Mouse (Mus musculus) right cerebral cortex, adult 18-20 months (tissue): ENCODE measurements around the gene Tesmin.

Experiments
- DNase-seq: peaks from one replicate; pipeline ENCODE4 v3.0.0; 2022; ENCODE audit warnings: mixed read lengths

Gene Tesmin

DNA sequence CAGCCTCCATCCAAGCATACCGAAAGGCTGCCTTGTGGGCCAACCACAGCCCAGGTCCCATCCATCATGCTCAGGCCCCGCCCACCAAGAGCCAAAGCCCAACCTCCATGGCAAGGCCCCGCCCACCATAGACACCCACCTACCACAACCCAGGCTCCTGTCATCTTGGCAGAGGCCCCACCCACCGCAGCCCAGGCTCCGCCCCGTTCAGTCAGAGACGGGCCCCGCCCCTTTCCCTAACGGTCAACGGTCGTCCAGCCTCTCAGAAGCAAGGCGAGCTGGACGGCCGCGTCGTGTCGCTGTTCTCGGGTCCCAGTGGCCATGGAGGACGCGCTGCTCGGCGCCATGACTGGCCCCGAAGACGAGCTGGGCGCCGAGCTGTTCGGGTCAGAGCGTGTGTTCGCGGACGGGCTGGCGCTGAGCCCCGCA is at the start of gene Tesmin:
Tesmin (plus strand) TSS at position 229 of the 429 bp plus-strand sequence.
- peak; percentile 69 for DNase-seq

DNA sequence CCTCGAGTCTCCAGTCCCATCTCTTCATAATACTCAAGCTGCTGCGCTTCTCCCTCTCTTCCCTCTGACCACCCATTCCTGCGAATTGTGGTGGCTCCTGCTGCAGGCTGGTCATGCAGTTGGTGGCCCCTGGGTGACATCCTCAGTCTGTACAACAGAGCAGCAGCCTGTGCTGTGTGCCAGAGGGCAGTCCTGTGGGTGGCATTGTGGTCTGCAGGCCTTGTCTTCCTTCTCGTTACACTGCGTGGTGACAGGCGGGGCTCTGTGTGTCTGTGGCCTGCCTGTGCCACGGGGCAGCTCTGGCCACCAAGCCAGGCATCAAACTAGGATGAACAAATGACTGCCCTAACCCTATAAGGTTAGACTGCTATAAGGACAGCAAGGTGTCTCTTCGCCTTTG is 49.5 kb upstream of the Tesmin start:
- no peak for DNase-seq

DNA sequence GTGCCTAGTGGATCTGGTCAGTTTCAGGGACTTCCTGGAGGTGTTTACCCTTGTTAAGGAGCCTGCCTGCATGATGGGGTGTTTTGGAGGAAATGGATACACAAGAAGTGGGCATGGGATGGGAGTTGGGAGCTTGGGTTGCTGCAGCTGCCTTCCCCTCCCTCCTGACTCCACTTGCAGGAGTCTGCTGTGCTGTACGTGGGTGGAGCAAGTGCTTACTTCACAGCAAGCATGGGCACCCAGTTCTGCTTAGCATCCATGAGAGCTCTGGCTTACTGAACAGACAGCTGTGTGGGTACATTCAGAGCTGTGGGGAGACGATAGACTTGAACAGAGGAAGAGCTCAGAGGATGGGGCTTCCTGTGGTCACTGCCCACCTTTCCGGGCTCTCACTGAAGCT is 47.6 kb upstream of the Tesmin start:
- peak; percentile 65 for DNase-seq

DNA sequence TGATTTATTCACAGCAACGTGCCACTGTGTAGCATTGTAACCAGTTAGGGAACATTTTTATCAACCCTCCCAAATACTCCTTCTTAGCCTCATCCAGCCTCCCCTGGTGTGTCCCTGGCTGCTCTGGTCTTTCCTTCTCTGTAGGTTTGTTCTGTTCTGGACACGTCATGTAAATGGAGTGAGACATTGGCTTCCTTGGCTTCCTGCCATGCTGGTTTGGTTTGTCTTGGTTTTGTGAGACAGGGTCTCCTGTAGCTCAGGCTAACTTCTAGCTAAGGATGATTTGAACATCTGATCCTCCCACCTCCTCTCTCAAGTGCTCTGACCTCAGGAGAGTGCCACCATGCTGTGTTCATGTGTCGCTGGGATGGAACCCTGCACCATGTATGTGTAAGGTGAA is 44.7 kb upstream of the Tesmin start:
- DNase-seq, result no peak

DNA sequence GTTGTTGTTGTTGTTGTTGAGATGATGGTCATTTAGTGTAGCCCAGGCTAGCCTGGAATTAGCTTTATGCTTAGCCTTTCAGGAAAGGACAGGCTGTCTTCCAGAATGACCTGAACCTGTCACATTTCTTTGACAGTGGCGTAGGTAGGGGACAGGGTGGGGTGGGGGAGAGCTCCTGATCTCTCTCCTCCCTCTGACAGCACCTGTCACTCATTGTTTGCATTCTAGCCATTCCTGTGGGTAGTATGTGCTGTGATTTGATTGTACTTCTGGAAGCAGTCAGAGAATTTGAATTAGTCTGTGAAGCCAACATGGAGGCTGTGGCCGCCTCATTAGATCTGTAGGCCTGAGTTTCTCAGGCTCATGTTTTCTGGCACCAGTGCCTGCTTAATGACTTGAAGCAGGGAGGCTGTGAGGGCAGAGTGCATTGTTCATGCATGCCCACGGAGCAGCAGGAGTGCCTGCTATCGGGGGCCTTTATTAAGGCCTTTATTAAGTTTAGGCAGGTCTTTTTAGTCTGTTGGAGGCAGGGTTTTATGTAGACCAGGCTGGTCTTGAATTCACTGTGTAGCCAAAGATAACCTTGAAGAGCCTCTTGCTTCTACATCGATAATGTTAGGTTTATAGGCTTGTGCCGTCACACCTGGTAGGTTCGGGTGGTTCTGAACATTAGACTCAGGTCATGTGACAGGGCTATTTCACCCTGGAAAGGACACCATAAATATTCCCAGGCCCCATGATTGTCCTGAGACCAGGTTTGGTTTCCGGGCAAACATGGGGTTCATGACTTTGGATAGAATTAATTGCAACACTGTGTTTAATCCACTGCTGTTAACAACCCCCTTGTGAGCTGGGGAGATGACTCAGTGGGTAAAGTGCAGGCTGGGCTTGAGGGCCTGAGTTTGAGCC is 43.8 kb upstream of the Tesmin start:
- no peak for DNase-seq

DNA sequence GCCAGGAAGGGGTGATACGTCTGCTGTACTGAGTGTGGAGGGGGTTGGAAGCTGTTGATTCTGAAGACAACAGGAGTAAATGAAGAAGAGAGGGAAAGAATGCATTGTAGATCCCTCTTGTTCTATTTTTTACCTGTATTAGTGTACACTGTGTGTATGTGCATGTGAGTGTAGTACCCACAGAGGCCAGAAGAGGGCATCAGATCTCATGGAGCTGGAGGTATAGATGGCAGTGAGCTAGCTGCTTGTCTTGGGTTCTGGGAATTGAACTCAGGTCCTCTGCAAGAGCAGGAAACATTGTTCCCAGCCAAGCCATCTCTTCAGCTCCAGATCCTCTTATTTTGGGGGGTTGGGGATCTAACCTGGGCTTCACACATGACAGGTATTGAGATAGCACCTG is 40.9 kb upstream of the Tesmin start:
- no peak for DNase-seq

DNA sequence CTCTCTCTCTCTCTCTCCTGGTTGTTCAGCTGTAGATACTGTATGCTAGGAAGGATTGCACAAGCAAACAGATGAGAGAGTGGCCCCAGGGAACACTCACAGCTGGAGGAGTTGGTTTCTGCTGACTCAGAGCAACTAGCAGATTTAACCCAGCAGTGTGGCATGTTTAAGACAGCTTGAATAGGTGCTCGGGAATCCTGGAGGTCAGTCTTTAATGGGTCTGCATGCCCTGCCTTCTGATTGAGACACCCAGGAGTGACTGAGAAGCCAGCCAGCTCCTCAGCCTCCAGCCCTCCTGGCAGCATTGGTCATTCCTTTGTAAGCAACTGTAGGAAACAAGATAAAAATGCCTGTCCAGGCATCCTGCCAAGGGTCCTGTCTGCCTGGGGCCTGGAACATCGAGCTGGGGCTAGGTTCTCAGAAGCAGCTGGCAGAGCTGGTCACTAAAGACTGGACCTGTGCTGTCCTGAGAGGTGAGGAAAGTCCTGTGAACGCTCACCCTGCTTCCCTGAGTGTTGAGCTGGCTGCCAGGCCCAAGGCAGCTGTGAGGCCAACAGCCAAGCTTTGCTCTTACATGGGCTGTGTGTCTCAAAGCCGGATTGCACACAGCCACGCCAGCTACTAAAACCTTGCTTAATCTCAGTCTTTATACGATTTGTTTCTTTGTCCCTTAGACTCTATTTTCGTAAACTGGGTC is 35.1 kb upstream of the Tesmin start:
- DNase-seq, result no peak

DNA sequence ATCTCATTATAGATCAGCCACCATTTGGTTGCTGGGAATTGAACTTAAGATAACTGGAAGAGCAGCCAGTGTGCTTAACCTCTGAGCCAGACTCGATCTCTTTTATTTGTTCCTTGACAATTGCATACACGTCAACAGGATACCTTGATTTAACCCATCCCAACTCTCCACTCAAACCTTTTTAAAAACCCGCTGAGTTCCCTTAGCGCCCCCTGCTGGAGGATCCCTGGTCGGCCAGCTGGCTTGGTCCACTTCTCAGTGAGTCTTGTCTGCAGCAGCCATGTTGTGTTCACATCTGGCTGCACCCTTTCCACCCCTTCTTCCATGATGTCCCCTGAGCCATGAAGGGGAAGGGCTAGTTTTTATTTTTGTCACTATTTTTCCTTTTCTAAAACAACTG is 33.6 kb upstream of the Tesmin start:
- no peak for DNase-seq

DNA sequence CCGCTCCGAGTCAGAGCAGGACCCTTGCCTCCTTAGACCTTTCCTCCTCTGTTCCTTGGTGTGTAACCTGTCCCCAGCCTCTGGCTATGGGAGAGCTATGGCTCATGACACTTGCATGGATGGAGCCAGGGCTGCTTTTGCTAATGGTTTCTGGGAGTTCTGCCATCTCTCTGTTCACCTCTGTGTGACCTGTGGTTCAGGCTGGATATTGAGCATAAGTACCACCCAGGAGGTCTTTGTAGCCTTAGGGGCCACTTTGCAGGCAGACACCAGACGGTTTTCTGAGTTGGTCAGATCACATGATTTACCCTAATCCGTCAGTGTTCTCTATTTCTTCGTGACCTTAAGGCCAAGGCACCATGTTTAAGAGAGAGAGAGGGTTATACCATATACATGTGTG is 32.1 kb upstream of the Tesmin start:
- DNase-seq, result no peak

DNA sequence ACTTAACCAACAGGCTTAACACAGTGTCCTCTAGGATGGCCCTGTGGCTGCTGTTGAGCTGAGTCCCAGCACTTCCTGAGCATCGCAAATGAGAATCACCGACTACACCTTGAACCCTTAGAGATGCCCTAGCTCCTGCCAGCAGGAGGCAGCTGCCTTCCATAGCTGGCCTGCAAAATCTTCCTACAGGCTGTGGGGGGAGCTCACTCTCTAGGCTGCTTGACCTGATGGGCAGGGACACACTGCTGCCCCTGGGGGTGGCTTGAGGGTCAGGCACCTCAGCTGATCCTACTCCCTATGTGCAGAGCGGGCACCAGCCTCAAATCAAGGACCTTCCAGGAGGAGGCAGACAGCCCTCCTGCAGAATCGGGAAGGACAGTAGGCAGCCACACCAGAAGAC is 31.0 kb upstream of the Tesmin start:
- DNase-seq, result no peak

DNA sequence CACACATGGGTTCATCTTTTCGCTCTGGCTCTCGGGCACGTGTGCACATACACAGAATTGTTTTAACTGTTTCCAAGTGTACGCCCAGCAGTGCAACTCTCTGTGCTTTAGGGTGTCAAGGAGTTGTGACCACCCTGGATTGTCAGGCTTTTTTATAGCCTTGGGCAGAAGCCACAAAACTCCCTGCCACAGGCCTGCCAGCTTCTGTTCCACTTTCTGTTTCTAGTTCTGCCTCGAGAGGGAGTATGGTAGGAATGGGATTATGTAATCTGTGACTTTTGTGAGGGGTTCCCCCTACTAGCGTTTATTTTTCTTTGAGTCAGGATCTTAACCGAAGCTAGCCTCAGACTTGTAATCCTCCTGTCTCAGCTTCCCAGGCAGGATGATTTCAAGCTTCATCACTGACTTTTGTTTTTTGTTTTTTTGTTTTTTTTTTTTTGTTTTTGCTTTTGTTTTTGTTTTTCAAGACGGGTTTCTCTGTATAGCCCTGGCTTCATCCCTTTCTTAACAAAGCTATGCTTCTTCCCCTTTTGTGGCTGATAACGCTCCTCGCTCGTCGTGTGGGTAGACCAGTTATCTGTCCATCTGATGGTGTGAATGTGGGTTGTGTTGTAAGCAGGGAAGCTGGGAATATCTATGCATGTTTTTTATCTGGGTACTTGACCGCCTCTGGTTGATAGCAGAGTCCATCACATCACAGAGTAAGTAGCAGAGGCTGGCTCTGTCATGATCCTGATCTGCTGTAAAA is 28.6 kb upstream of the Tesmin start:
- DNase-seq, result no peak

DNA sequence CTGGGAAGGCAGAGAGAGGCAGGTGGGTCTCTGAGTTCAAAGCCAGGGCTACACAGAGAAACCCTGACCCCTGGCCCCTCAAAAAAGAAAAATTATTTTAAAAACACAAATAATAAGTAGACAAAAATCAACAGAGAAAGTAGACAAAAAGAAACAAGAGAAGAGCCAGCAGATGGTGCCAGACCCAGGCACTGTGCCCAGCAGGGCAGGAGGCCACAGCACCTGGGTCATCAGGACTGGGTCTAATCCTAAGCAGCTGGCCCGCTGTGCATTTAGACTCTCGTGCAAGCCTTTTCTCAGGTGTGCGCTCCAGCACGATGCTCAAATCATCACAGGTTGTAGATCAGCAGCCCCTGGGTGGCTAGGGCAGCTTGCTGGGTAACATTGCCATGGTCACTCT is 25.1 kb upstream of the Tesmin start:
- no peak for DNase-seq

DNA sequence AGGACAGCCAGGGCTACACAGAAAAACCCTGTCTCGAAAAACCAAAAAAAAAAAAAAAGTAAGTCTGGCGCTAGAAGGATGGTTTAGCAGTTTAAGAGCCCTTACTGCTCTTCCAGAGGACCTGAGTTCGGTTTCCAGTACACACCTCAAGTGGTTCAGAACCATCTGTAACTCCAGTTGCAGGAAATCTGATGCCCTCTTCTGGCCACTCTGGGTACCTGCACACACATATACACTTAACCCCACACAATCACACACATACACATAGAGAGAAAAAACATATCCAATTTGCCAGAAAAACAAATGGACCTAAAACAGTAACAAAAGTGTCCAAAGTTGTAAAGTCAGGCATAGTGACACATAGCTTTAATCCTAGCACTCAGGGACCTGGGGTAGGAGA is 23.6 kb upstream of the Tesmin start:
- no peak for DNase-seq

DNA sequence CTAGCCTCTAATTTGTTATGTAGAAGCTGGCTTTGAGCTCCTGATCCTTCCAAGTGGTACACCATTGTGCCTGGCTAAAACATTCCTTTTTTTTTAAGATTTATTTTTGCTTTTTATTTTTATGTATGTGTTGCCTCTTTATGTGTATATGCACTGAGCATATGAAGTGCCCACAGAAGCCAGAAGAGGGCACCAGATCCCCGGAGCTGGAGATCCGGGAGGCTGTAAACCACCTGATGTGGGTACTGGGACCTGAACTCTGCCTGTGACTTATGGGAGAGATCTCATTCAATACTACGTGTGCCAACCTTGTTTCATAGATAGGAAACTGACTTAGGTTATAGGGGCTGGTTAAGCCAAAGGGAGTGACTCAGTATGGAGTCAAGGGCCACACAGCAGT is 20.4 kb upstream of the Tesmin start:
- DNase-seq, result no peak

DNA sequence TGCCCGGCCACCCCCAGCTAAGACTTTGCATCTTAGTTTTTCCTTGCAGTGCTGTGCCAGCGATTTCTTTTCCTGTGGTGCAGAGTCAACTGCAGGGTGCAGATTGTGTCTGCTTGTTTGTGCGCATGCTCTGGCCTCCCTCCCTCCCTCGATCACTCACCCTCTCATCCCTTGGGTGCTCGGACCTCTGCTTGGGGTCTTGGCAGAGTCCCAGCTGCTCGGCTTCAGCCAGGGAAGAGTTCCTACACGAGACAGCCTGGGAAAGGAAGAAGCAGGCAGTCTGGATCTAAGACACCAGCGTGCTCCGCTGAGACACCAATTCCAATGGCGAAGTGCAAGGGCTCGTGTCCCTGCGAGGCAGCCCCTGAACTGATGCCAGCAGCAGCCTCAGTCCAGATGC is 15.3 kb upstream of the Tesmin start:
- no peak for DNase-seq

DNA sequence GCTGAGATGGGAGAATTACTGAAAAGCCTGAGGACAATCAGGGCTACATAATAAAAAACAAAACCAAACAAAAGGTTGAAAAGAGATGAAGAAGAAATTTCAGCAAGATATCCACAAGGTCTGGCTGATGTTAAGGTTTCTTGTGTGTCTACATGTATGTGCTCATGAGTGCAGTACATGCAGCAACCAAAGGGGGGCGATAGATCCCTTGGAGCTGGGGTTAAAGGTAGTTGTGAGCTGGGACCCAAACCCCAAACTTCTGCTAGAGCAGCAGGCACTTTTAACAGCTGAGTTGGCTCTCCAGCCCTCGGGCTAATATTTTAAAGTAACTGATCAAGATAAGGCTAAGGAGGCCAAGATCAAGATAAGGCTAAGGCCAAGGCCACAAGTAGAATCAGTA is 14.6 kb upstream of the Tesmin start:
- DNase-seq, result no peak

DNA sequence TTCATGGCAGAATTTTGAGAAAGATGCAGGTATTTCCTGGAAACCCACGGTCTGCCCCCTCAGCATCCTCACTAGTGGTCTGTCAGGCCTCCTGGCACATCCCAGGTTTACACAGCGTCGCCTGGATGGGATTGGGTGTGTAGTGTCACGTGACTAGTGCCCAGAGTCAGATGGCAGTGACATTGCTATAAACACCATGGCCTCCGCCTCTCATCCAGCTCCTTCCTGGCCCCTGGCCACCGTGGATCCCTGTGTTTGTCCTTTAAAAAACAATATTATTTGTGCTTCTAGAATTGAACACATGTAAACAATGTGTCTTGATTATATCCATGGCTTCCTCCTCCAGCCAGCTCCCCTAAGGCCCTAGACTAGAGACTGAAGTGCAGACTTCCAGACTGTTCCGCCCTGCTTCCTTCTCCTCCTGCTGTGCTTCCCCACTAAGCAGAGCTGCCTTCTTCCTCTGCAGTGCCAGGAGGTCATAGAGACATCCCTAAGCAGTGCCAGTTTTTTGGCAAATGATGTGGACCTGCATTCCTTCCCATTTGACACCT is 12.6 kb upstream of the Tesmin start:
- DNase-seq, result no peak

DNA sequence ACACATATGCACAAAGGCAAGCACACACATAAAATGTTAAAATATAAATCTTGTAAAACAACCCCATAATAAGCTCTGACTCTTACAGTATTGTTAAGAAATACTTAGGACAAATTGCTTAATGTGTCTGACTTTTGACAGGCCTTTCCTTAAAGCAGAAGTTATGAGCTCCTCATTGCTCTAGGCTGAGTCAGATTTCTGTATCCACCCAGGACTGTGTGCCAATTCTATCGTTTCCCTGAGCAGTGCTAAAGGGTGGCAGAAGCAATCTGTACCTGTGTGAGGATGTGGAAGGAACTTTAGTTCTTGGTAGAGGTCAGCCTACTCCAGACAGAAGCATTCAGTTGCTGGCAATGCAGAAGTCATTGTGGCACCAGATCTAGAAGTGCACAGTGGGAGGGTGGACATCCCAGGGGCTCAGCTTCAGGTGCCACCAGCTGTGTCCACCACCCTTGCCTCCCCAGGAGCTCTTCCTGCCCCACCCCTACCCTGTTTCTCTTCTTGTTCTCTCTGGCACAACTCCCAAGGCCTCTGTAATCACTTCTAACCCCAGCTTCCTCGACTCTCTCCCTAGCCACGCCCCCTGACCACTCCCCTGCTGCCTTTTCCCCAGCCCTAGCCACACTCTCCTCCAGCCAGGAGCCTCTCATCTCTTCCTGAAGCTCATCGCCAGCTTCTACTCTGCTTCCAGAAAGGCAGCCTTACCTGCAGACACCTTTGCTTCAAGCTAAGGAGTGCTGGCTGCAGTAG is 11.5 kb upstream of the Tesmin start:
- DNase-seq, result no peak

DNA sequence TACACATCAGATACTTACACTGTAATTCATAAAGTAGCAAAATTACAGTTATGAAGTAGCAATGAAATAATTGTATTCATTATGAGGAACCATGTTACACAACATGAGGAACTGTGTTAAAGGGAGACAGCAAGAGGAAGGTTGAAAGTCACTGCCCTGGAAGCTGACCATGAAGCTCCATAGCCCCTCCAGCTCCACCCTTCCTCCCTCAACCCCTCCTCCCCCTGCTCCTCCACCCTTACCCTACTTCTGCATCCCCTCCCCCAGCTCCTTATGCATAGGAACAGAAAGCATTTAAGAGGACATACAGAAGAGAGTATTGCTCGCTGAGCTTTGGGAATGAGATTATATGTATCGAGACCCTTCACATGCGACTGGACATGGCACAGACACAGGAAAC is 10.0 kb upstream of the Tesmin start:
- no peak for DNase-seq

DNA sequence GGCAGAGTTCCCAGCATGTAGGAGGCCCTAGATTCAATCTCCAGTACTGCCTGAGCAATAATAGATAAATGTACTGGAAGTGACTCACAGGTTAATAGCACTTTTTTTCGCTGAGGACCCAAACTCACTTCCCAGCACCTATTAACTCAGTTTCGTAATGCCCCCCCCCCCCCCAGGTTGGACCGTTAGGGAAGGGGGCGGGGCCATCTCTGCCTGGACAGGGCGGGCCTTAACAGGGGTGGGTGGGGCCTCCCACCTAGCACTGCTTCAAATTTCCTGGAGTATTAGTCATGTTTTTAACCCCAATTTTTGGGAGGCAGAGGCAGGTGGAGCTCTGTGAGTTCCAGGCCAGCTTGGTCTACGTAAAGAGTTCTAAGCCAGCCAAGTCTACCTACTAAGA is 596 bp upstream of the Tesmin start:
- DNase-seq, result no peak

DNA sequence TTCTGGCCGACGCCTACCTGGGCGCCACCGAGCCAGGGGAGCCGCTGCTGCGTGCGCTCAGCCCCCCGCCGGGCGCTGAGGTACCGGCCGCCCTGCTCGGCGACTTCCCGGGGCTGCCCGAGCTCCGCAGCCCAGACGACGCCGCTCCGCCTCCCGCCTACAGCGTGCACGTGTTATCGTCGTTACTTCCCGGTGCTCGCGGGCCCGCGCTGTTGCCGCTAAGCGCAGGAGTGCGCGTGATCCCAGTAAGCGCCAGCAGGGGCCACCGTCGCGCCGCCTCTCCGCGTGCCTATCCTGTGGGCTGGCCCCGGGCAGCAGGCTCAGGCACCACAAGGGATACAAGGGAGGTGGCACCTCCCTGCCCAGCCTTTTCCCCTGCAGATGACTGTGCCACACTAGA is 432 bp downstream of the Tesmin start:
- peak; percentile 85 for DNase-seq

DNA sequence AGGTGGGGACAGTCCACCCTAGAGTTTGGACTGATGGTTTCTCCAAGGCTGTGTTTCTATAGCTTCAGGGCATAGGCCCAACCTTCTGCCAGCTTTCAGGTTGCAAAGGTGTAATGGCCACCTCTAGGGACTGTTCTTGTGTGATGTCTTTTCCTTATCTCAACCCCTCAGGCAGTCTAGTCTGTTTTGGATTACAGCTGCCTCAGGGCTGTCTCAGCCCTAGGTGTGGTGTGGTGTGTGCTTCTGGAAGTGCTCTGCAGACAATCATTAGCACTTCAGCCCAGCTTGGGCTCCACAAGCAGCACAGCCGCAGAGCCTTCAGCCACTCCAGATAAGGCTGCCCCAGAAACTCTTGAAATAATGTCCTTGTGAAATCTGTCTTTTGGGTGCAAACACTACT is 3.7 kb downstream of the Tesmin start:
- no peak for DNase-seq

DNA sequence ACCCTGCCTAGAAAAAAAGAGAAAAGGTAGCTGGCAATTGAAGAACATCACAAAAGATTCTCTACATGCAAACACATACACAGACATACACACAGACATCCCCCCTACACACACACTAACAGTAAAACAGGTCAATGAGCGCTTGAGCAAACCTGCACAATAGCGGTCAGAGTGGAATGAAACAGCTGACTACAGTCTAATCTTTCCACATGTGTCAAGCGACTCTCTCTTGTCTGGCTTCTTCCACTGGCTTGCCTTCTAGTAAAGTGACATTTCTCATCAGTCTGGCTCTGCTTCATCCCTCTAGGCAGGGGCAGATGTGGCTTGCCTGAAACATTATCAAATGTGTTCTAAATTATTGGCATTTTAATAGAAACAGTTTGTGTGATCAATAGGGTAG is 5.6 kb downstream of the Tesmin start:
- no peak for DNase-seq
